Mouse (Mus musculus): Measurements from ENCODE around the gene Ostf1. TPM values are rescaled to one million over a fixed set of nuclear protein-coding genes. Genes with fewer than 3 reads are reported as not detected.

The Ostf1 gene
- polyA plus RNA-seq, 1 experiment: 6.2 TPM

DNA sequence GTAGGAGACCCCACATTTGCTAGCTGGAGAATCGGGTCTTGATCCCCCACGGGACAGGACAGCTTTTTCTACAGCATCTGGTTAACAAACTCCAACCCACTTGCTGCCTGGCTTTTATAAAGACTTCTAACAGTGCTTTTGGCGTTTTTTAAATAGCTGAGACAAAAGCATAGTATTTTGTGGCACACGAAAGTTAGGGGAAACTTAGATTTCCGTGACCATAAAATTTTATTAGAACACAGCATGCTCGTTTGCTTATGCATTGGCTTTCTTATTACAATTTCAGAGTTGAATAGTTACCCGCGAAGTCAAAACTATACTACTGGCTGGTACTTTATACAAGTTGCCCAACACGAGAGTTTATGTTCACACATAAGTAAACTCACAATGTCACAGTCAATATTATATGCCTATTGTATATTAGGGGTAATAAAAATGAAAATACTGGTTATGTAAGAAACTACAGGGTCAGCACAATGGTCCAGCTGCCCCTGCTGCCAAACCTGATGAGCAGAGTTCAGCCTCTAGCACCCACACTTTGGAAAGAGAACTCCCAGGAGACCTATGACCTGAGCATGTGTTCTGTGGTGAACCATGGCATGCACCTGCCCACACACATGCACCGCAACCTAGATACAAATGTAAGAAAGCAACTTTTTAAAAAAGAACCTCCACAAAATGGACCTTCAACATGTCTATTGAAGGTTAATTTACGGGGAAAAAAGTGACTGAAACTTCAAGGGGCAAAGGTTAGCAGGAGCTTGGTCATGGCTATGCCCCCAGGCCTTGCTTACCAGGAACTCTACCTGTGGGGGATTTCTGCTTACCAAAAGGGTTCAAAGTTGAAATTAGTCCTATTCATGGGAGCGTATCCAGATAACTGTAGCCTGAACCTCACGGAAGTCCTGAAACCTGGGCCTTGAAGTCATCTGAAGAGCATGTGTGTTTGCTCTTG lies 885 bp upstream of the Ostf1 start:
- Histone ChIP-seq H3K27me3 (ENCODE audit: control insufficient read depth, insufficient read depth, low read length) (no peaks in the 10 kb centered on the region), H3K27ac (ENCODE audit: control insufficient read depth, insufficient read depth, low read depth, low read length) (no peak overlapping the region), H3K4me1 (ENCODE audit: control insufficient read depth, insufficient read depth, low read length) (peaks cover 8% of the 10 kb centered on the region), H3K4me3 (ENCODE audit: control insufficient read depth, low read depth, low read length) (peak overlapping the region; percentile 97), H3K36me3 (ENCODE audit: control insufficient read depth, insufficient read depth, low read length) (no peaks in the 10 kb centered on the region)
- TF ChIP-seq CTCF (IDR thresholded peaks at IDR 0.05; ENCODE audit: control insufficient read depth, insufficient read depth, insufficient replicate concordance, low read depth, low read length) (no peak), POLR2A (IDR thresholded peaks at IDR 0.05; ENCODE audit: control insufficient read depth, low read depth, low read length) (no peak)

DNA sequence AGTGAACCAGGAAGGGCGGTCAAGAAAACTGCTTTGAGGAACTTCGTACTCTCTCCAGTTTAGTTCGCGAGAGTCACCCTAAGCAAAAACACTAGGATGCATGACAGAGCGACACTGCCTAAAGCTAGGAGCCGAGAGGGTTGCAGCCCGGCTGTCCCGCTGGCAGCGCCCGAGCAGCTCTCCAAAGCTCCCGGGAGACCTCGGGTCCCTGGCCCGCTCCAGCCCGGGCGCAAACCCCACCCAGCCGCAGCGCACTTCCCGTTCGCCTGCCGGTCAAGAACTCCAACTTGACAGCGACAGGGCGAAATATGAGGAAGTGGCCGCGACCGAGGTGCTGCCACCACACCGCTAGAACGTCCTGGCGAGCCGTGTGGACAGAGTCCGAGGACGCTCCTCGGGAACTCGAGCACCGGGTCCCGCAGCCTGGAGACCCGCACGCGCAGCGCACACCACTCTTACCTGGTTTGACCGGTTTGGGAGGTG lies 421 bp downstream of the Ostf1 start:
- H3K4me3 ChIP-seq (ENCODE audit: control insufficient read depth, low read depth, low read length): peak overlapping the region; percentile 97
- no peaks in the 10 kb centered on the region for H3K27me3 ChIP-seq (ENCODE audit: control insufficient read depth, insufficient read depth, low read length)
- peak overlapping the region; percentile 77 for H3K27ac ChIP-seq (ENCODE audit: control insufficient read depth, insufficient read depth, low read depth, low read length)
- no peaks in the 10 kb centered on the region for H3K36me3 ChIP-seq (ENCODE audit: control insufficient read depth, insufficient read depth, low read length)
- TF ChIP-seq CTCF (IDR thresholded peaks at IDR 0.05; ENCODE audit: control insufficient read depth, insufficient read depth, insufficient replicate concordance, low read depth, low read length) (no peak), POLR2A (IDR thresholded peaks at IDR 0.05; ENCODE audit: control insufficient read depth, low read depth, low read length) (no peak)
- peaks cover 8% of the 10 kb centered on the region for H3K4me1 ChIP-seq (ENCODE audit: control insufficient read depth, insufficient read depth, low read length)

DNA sequence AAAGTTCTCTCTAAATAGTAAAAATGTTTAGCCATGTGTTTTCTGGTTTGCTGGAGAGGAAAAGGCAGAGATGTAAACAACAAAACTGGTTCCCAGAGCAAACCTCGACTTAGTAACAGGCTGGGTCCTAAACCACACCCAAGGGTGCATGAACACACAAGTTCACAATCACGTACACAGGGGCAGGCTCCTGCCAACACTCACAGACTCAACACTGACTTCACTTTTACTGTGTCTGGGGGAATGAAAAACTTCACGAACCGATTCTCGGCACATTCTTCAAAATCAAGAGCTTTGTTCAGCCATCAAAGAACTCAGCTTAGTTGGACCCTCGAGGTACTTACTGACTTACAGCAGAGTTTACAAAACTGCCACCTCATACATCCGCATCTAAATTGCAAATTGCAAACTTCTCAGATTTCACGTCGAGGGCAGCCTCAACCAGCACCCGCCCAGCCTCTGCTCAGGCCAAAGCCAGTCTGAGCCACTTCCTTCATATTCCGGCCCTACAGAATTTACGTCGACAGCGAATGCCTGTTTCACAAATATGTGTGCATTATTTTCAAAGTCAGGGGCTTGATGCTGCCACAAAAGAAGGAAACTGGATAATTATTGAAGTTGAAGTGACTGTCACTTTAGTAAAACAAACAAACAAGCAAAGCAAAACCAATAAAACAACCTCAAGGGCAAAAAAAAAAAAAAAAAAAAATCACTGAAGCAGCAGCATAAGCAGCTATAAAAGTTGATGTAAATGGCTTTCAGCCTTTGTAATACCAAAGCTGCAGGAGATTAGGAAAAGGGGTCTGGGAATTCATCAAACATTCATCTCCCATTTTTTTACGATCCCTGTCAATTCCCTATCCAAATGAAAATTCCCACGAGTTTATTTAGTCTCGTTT lies 1.2 kb downstream of the Ostf1 start:
- Histone ChIP-seq H3K4me3 (ENCODE audit: control insufficient read depth, low read depth, low read length) (peak overlapping the region; percentile 97), H3K27me3 (ENCODE audit: control insufficient read depth, insufficient read depth, low read length) (no peaks in the 10 kb centered on the region), H3K4me1 (ENCODE audit: control insufficient read depth, insufficient read depth, low read length) (peaks cover 8% of the 10 kb centered on the region), H3K36me3 (ENCODE audit: control insufficient read depth, insufficient read depth, low read length) (no peaks in the 10 kb centered on the region), H3K27ac (ENCODE audit: control insufficient read depth, insufficient read depth, low read depth, low read length) (no peak overlapping the region; the same call in 1 of the 2 replicates)
- TF ChIP-seq POLR2A (IDR thresholded peaks at IDR 0.05; ENCODE audit: control insufficient read depth, low read depth, low read length): no peak
- TF ChIP-seq CTCF (IDR thresholded peaks at IDR 0.05; ENCODE audit: control insufficient read depth, insufficient read depth, insufficient replicate concordance, low read depth, low read length): no peak

DNA sequence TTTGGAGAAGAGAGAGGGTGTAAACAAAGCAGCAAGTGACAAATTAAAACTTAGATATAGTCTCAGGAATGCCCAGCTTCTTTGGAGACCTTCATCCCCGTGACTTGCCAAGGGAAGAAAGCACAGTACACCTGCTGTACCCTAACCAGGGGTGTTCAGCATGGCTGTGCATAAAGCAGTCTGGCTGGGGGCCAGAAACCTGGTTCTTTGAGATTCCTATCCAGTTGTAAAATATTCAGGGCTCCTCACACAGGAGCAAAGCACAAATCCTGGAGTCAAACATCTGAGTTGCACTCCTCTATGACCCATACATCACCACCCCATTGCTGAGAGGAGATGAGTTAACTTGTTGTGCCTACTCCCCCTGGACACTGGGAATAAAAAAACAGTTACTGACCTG lies 2.0 kb downstream of the Ostf1 start:
- TF ChIP-seq POLR2A (IDR thresholded peaks at IDR 0.05; ENCODE audit: control insufficient read depth, low read depth, low read length) (no peak), CTCF (IDR thresholded peaks at IDR 0.05; ENCODE audit: control insufficient read depth, insufficient read depth, insufficient replicate concordance, low read depth, low read length) (no peak)
- H3K27me3 ChIP-seq (ENCODE audit: control insufficient read depth, insufficient read depth, low read length): no peaks in the 10 kb centered on the region
- H3K27ac ChIP-seq (ENCODE audit: control insufficient read depth, insufficient read depth, low read depth, low read length): no peak overlapping the region
- H3K4me1 ChIP-seq (ENCODE audit: control insufficient read depth, insufficient read depth, low read length): peaks cover 8% of the 10 kb centered on the region
- no peak overlapping the region for H3K4me3 ChIP-seq (ENCODE audit: control insufficient read depth, low read depth, low read length)
- no peaks in the 10 kb centered on the region for H3K36me3 ChIP-seq (ENCODE audit: control insufficient read depth, insufficient read depth, low read length)

DNA sequence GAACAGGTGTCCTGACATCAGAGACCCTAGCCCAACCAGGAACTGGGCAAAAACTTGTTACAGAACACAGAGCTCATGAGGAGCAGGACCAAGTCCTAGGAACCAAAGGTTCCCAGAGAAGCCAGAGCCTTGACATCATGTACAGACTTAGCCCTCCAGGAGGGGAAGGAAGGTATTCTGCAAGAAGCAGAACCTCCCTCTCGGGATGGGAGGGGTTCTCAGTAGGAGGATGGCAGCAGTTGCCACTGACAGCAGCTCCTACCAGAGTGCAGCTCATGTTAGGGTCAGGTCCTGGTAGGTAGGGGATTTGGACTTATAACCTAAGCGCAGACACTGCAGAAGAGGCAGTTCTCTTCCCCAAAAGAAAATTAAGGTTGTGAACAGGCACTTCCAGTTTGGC lies 7.7 kb downstream of the Ostf1 start:
- H3K27ac ChIP-seq (ENCODE audit: control insufficient read depth, insufficient read depth, low read depth, low read length): no peak overlapping the region
- no peak overlapping the region for H3K4me3 ChIP-seq (ENCODE audit: control insufficient read depth, low read depth, low read length)
- H3K27me3 ChIP-seq (ENCODE audit: control insufficient read depth, insufficient read depth, low read length): no peaks in the 10 kb centered on the region
- no peaks in the 10 kb centered on the region for H3K36me3 ChIP-seq (ENCODE audit: control insufficient read depth, insufficient read depth, low read length)
- TF ChIP-seq POLR2A (IDR thresholded peaks at IDR 0.05; ENCODE audit: control insufficient read depth, low read depth, low read length) (no peak), CTCF (IDR thresholded peaks at IDR 0.05; ENCODE audit: control insufficient read depth, insufficient read depth, insufficient replicate concordance, low read depth, low read length) (no peak)
- H3K4me1 ChIP-seq (ENCODE audit: control insufficient read depth, insufficient read depth, low read length): no peaks in the 10 kb centered on the region

DNA sequence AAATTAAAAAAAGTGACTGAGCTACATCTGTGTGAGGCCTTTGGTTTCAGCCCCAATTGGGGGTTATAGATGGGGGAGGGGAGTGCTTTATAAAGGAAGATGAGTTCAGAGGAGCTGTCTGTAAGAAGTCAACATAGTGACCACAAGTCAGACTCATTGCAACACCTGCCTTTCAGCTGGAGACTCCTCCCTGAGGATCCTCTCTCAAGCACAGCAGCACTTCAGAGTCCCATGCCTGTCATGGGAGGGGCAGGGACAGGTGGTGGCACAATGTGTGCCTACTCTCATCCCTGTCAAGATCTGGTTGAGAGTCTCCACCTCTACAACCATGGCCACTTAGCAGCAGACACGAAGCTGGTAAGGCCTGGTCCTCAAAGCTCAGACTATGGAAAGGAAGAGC lies 11.9 kb downstream of the Ostf1 start:
- TF ChIP-seq POLR2A (IDR thresholded peaks at IDR 0.05; ENCODE audit: control insufficient read depth, low read depth, low read length): no peak
- TF ChIP-seq CTCF (IDR thresholded peaks at IDR 0.05; ENCODE audit: control insufficient read depth, insufficient read depth, insufficient replicate concordance, low read depth, low read length): no peak
- H3K27me3 ChIP-seq (ENCODE audit: control insufficient read depth, insufficient read depth, low read length): no peaks in the 10 kb centered on the region
- H3K36me3 ChIP-seq (ENCODE audit: control insufficient read depth, insufficient read depth, low read length): no peaks in the 10 kb centered on the region
- H3K4me1 ChIP-seq (ENCODE audit: control insufficient read depth, insufficient read depth, low read length): no peaks in the 10 kb centered on the region
- H3K27ac ChIP-seq (ENCODE audit: control insufficient read depth, insufficient read depth, low read depth, low read length): no peak overlapping the region
- no peak overlapping the region for H3K4me3 ChIP-seq (ENCODE audit: control insufficient read depth, low read depth, low read length)

DNA sequence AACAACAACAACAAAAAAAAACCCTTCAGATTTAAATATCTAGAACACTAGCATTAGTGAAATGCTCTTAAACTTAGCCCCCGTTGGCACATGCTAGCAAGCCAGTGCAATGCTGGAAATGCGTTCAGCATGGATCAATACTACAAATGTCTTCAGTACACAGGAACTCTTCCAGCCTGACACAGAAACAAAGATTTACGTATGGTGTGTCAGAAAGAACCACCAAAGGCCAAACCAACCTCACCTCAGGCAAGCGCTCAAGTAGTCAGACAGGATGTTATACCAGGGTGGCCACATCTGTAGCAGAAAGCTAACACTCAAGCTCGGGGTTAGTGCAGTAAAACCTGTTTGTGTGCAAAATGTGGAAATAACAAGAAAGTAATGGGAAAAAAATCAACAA lies 12.6 kb downstream of the Ostf1 start:
- TF ChIP-seq CTCF (IDR thresholded peaks at IDR 0.05; ENCODE audit: control insufficient read depth, insufficient read depth, insufficient replicate concordance, low read depth, low read length): no peak
- no peak for TF ChIP-seq POLR2A (IDR thresholded peaks at IDR 0.05; ENCODE audit: control insufficient read depth, low read depth, low read length)
- Histone ChIP-seq H3K4me1 (ENCODE audit: control insufficient read depth, insufficient read depth, low read length) (no peaks in the 10 kb centered on the region), H3K4me3 (ENCODE audit: control insufficient read depth, low read depth, low read length) (no peak overlapping the region), H3K27me3 (ENCODE audit: control insufficient read depth, insufficient read depth, low read length) (no peaks in the 10 kb centered on the region), H3K27ac (ENCODE audit: control insufficient read depth, insufficient read depth, low read depth, low read length) (no peak overlapping the region), H3K36me3 (ENCODE audit: control insufficient read depth, insufficient read depth, low read length) (no peaks in the 10 kb centered on the region)

All from testis, adult 2 months (tissue).